Mouse (Mus musculus): ENCODE data around the gene Ctdnep1.

DNA sequence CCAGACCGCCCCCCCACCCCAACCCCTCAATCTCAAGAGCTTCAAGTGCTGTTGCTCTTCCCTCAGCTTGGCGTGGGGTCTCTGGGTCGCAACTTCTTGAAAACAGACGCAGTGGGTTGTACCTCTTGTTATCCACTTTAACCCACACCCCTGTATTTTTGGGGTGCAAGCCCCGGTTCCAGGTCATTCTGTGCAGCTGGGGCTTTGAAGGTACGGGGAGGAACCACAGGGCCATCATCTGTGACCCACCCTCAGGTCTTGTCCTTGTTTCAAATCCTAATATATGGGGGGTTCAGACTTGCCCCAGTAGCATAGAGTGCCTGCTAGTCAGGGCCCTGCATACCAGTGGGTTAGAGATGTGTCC lies 43.2 kb downstream of the Ctdnep1 start:
- TF ChIP-seq CTCF (IDR thresholded peaks at IDR 0.05; ENCODE audit: extremely low read depth, insufficient read depth, low read length) (no peak), POLR2A (IDR thresholded peaks at IDR 0.05; ENCODE audit: extremely low read depth, insufficient read depth, low read length) (no peak)

All from cortical plate, adult 2 months (tissue).